Mouse (Mus musculus) myocyte (in vitro differentiated cells): ENCODE results near the gene Cend1.

ENCODE experiments used
- E2F4 ChIP-seq: IDR thresholded peaks from one replicate; pipeline ENCODE4 v1.6.1; 2011; ENCODE audit warnings: mild to moderate bottlenecking, control low read depth, moderate library complexity; ENCODE audit not compliant: insufficient read depth
- MAX ChIP-seq: IDR thresholded peaks from one replicate; pipeline ENCODE4 v1.6.1; 2011; ENCODE audit warnings: low read depth, mild to moderate bottlenecking, control low read depth
- MYOD1 ChIP-seq, 3 experiments: IDR thresholded peaks; one replicate each; pipeline ENCODE4 v1.6.1; 2011; ENCODE audit warnings: control low read depth in 2 of 3, low read depth in 2 of 3, mild to moderate bottlenecking in 2 of 3, moderate library complexity in 1 of 3; ENCODE audit not compliant: insufficient read length in 2 of 3, control insufficient read depth in 1 of 3
- MYOG ChIP-seq, 3 experiments: IDR thresholded peaks; one replicate each; pipeline ENCODE4 v1.6.1; 2011; ENCODE audit warnings: control low read depth in 2 of 3, low read depth in 2 of 3, mild to moderate bottlenecking in 2 of 3; ENCODE audit not compliant: insufficient read length in 2 of 3, control insufficient read depth in 1 of 3, insufficient read depth in 1 of 3
- POLR2A ChIP-seq: IDR thresholded peaks from one replicate; pipeline ENCODE4 v1.6.1; 2011; ENCODE audit warnings: low read depth, mild to moderate bottlenecking, control low read depth, moderate library complexity; ENCODE audit not compliant: insufficient read length
- REST ChIP-seq: IDR thresholded peaks from one replicate; pipeline ENCODE4 v1.6.1; 2011; ENCODE audit warnings: mild to moderate bottlenecking, control low read depth, moderate library complexity; ENCODE audit not compliant: insufficient read depth, insufficient read length
- TCF3 ChIP-seq: IDR thresholded peaks from one replicate; pipeline ENCODE4 v1.6.1; 2011; ENCODE audit warnings: low read depth, control low read depth; ENCODE audit not compliant: insufficient read length
- USF1 ChIP-seq: IDR thresholded peaks from one replicate; pipeline ENCODE4 v1.6.1; 2011; ENCODE audit warnings: low read depth, mild to moderate bottlenecking, control low read depth, moderate library complexity

DNA sequence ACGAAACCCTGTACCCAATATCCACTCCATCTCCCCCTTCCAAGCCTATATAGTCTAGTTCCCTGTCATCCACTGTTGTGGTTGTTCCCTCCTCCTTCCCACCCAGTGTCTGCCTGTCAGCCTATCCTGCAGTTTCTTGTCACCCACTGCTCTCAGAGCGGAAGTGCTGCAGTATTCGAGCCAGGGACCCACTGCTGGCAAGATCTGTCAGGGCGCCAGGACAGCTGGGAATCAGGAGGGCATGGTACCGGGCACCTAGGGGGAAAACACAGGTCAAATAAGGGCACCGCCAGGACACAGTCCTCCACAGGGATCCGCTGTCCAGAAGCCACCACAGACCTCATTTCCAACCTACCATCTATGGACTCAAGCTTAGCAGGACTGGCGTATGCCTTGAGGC, 18.7 kb downstream of the Cend1 start:
- no peak for TF ChIP-seq USF1
- TF ChIP-seq E2F4, result no peak
- no peak for TF ChIP-seq TCF3
- TF ChIP-seq MYOD1 (IDR thresholded peaks at IDR 0.05; ENCODE audit: control insufficient read depth in 1 of 3, insufficient read length in 2 of 3, low read depth in 2 of 3), result no peak
- no peak for TF ChIP-seq POLR2A
- no peak for TF ChIP-seq MYOG (IDR thresholded peaks at IDR 0.05; ENCODE audit: control insufficient read depth in 1 of 3, insufficient read depth in 1 of 3, insufficient read length in 2 of 3, low read depth in 2 of 3)
- no peak for TF ChIP-seq REST
- TF ChIP-seq MAX, result no peak
